Mouse (Mus musculus): ENCODE measurements around the gene Hnrnpm.

DNA sequence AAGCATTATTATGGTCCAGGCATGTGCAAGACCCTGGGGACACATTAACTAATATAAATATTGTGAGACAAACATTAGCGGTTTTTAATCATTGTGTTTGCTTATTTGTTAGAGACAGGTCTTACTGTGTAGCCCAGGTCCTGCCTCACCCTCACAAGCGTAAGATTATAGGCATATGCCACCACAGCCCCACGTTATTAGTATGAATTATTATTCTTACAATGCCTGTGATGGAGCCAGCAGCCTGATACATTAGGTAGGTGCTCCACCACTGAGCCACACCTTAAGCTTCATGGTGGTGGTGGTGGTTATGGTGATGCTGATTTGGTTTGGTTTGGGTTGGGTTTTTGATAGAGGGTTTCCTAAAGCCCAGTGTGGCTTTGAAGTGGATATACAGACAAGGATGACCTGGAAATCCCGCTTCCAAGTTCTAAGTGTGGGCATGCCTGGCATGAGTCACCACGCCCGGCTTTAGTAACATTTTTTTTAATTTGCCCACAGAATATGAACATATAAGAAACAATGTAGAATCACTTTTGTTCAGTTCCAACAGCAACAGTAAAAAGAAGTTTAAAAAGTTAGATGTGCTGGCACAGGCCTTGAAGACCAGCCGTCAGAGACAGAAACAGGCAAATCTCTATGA lies 33.2 kb upstream of the Hnrnpm start:
- no peak for TF ChIP-seq CTCF (IDR thresholded peaks at IDR 0.05; ENCODE audit: control insufficient read depth, insufficient read depth, low read length)
- TF ChIP-seq POLR2A (IDR thresholded peaks at IDR 0.05; ENCODE audit: borderline replicate concordance, control insufficient read depth, low read depth, low read length) = no peak

Data from bone marrow, adult 2 months (tissue).